Mouse (Mus musculus): ENCODE data around the gene Cryzl1.

GRCm38 (mm10) chr16:91765121-91765815, 36.5 kb upstream of the Cryzl1 start:
- TF ChIP-seq MAX (IDR thresholded peaks at IDR 0.05; ENCODE audit: low read depth): no peak
- no peak for TF ChIP-seq POLR2A (IDR thresholded peaks at IDR 0.05; ENCODE audit: insufficient read length, low read depth)
- no peak for TF ChIP-seq E2F4 (IDR thresholded peaks at IDR 0.05; ENCODE audit: insufficient read depth)
- no peak for TF ChIP-seq POLR2AphosphoS2 (IDR thresholded peaks at IDR 0.05; ENCODE audit: insufficient read length, low read depth)
- TF ChIP-seq TCF12 (IDR thresholded peaks at IDR 0.05; ENCODE audit: insufficient read depth, poor library complexity, severe bottlenecking): no peak
- no peak for TF ChIP-seq MYOG (IDR thresholded peaks at IDR 0.05; ENCODE audit: control insufficient read depth in 1 of 3, insufficient read depth in 1 of 3, insufficient read length in 2 of 3, low read depth in 2 of 3)
- no peak for TF ChIP-seq REST (IDR thresholded peaks at IDR 0.05; ENCODE audit: insufficient read depth, insufficient read length)
- TF ChIP-seq USF1 (IDR thresholded peaks at IDR 0.05; ENCODE audit: low read depth): no peak
- TF ChIP-seq MYOD1 (IDR thresholded peaks at IDR 0.05; ENCODE audit: control insufficient read depth in 1 of 3, insufficient read length in 2 of 3, low read depth in 2 of 3): no peak
- TF ChIP-seq SRF (IDR thresholded peaks at IDR 0.05; ENCODE audit: control insufficient read depth, insufficient read length, low read depth): no peak
- no peak for TF ChIP-seq CEBPB (IDR thresholded peaks at IDR 0.05; ENCODE audit: insufficient read depth, poor library complexity, severe bottlenecking)
